Mouse (Mus musculus) megakaryocyte, embryonic 14.5 days (primary cell): ENCODE results near the gene Hoxd12.

Experiments used
- FLI1 ChIP-seq: IDR thresholded peaks from 2 replicates; pipeline ENCODE4 v1.6.1; 2012; ENCODE audit warnings: low read length, inconsistent platforms, mixed read lengths
- GATA1 ChIP-seq: IDR thresholded peaks from 3 replicates; pipeline ENCODE4 v1.6.1; 2012; ENCODE audit warnings: mixed read lengths, low read length, inconsistent platforms, borderline replicate concordance

GRCm38 (mm10) chr2:74667191-74667841 lies 7.5 kb upstream of the Hoxd12 start:
- no peak for TF ChIP-seq GATA1
- TF ChIP-seq FLI1, result no peak
